Mouse (Mus musculus): ENCODE measurements around the gene Galnt4.

- TF ChIP-seq GATA1 (IDR thresholded peaks at IDR 0.05; ENCODE audit: low read length) (no peak), TAL1 (IDR thresholded peaks at IDR 0.05; ENCODE audit: low read length) (no peak)
Observed at GRCm38 (mm10) chr10:99061418-99061817, 46.5 kb upstream of the Galnt4 start.
